Mouse (Mus musculus): ENCODE data around the gene Ms4a10.

Ms4a10 gene

GRCm38 (mm10) chr19:10974238-10974865, at the start of gene Ms4a10:
TSS of gene Ms4a10 (minus strand) at chr19:10974670.
- DNase-seq (ENCODE audit: low read depth, low spot score), result no peak
- H3K36me3 ChIP-seq (ENCODE audit: control insufficient read depth, insufficient read depth, low read length, poor library complexity, severe bottlenecking), result no peaks in the 10 kb centered on the region
- H3K27me3 ChIP-seq (ENCODE audit: control insufficient read depth, insufficient read depth, low read length, poor library complexity, severe bottlenecking), result no peaks in the 10 kb centered on the region

- DNase-seq (ENCODE audit: low read depth, low spot score), result no peak
- Histone ChIP-seq H3K27me3 (ENCODE audit: control insufficient read depth, insufficient read depth, low read length, poor library complexity, severe bottlenecking) (no peaks in the 10 kb centered on the region), H3K36me3 (ENCODE audit: control insufficient read depth, insufficient read depth, low read length, poor library complexity, severe bottlenecking) (no peaks in the 10 kb centered on the region)
These were observed 47.9 kb upstream of the Ms4a10 start for GRCm38 (mm10) chr19:11022382-11022781.

GRCm38 (mm10) chr19:11017891-11018290, 43.4 kb upstream of the Ms4a10 start, which contains the start of gene Ms4a18:
TSS of gene Ms4a18 (minus strand) at chr19:11018031.
- Histone ChIP-seq H3K27me3 (ENCODE audit: control insufficient read depth, insufficient read depth, low read length, poor library complexity, severe bottlenecking) (no peaks in the 10 kb centered on the region), H3K36me3 (ENCODE audit: control insufficient read depth, insufficient read depth, low read length, poor library complexity, severe bottlenecking) (no peaks in the 10 kb centered on the region)
- DNase-seq (ENCODE audit: low read depth, low spot score), result no peak

GRCm38 (mm10) chr19:11017251-11017650, 42.8 kb upstream of the Ms4a10 start:
- no peak for DNase-seq (ENCODE audit: low read depth, low spot score)
- Histone ChIP-seq H3K27me3 (ENCODE audit: control insufficient read depth, insufficient read depth, low read length, poor library complexity, severe bottlenecking) (no peaks in the 10 kb centered on the region), H3K36me3 (ENCODE audit: control insufficient read depth, insufficient read depth, low read length, poor library complexity, severe bottlenecking) (no peaks in the 10 kb centered on the region)

GRCm38 (mm10) chr19:11015998-11016397, 41.5 kb upstream of the Ms4a10 start:
- DNase-seq (ENCODE audit: low read depth, low spot score), result no peak
- Histone ChIP-seq H3K36me3 (ENCODE audit: control insufficient read depth, insufficient read depth, low read length, poor library complexity, severe bottlenecking) (no peaks in the 10 kb centered on the region), H3K27me3 (ENCODE audit: control insufficient read depth, insufficient read depth, low read length, poor library complexity, severe bottlenecking) (no peaks in the 10 kb centered on the region)

GRCm38 (mm10) chr19:11015468-11015867, 41.0 kb upstream of the Ms4a10 start:
- Histone ChIP-seq H3K36me3 (ENCODE audit: control insufficient read depth, insufficient read depth, low read length, poor library complexity, severe bottlenecking) (no peaks in the 10 kb centered on the region), H3K27me3 (ENCODE audit: control insufficient read depth, insufficient read depth, low read length, poor library complexity, severe bottlenecking) (no peaks in the 10 kb centered on the region)
- no peak for DNase-seq (ENCODE audit: low read depth, low spot score)

GRCm38 (mm10) chr19:10993150-10993549, 18.7 kb upstream of the Ms4a10 start, which contains the start of gene Ms4a15:
TSS of gene Ms4a15 (minus strand) at chr19:10993250.
- no peaks in the 10 kb centered on the region; the same call in 1 of the 2 replicates for H3K27me3 ChIP-seq (ENCODE audit: control insufficient read depth, insufficient read depth, low read length, poor library complexity, severe bottlenecking)
- no peak for DNase-seq (ENCODE audit: low read depth, low spot score)
- H3K36me3 ChIP-seq (ENCODE audit: control insufficient read depth, insufficient read depth, low read length, poor library complexity, severe bottlenecking), result no peaks in the 10 kb centered on the region

GRCm38 (mm10) chr19:10991911-10992310, 17.4 kb upstream of the Ms4a10 start:
- Histone ChIP-seq H3K27me3 (ENCODE audit: control insufficient read depth, insufficient read depth, low read length, poor library complexity, severe bottlenecking) (no peaks in the 10 kb centered on the region; the same call in 1 of the 2 replicates), H3K36me3 (ENCODE audit: control insufficient read depth, insufficient read depth, low read length, poor library complexity, severe bottlenecking) (no peaks in the 10 kb centered on the region)
- no peak for DNase-seq (ENCODE audit: low read depth, low spot score)

GRCm38 (mm10) chr19:10990751-10991150, 16.3 kb upstream of the Ms4a10 start:
- Histone ChIP-seq H3K36me3 (ENCODE audit: control insufficient read depth, insufficient read depth, low read length, poor library complexity, severe bottlenecking) (no peaks in the 10 kb centered on the region), H3K27me3 (ENCODE audit: control insufficient read depth, insufficient read depth, low read length, poor library complexity, severe bottlenecking) (no peaks in the 10 kb centered on the region; the same call in 1 of the 2 replicates)
- DNase-seq (ENCODE audit: low read depth, low spot score), result no peak

GRCm38 (mm10) chr19:10988563-10988962, 14.1 kb upstream of the Ms4a10 start:
- Histone ChIP-seq H3K27me3 (ENCODE audit: control insufficient read depth, insufficient read depth, low read length, poor library complexity, severe bottlenecking) (no peaks in the 10 kb centered on the region; the same call in 1 of the 2 replicates), H3K36me3 (ENCODE audit: control insufficient read depth, insufficient read depth, low read length, poor library complexity, severe bottlenecking) (no peaks in the 10 kb centered on the region; the same call in 1 of the 2 replicates)
- DNase-seq (ENCODE audit: low read depth, low spot score), result no peak

- no peak for DNase-seq (ENCODE audit: low read depth, low spot score)
- Histone ChIP-seq H3K36me3 (ENCODE audit: control insufficient read depth, insufficient read depth, low read length, poor library complexity, severe bottlenecking) (no peaks in the 10 kb centered on the region; the same call in 1 of the 2 replicates), H3K27me3 (ENCODE audit: control insufficient read depth, insufficient read depth, low read length, poor library complexity, severe bottlenecking) (no peaks in the 10 kb centered on the region)
These were observed 11.4 kb upstream of the Ms4a10 start for GRCm38 (mm10) chr19:10985889-10986288.

- no peak for DNase-seq (ENCODE audit: low read depth, low spot score)
- no peaks in the 10 kb centered on the region; the same call in 1 of the 2 replicates for H3K36me3 ChIP-seq (ENCODE audit: control insufficient read depth, insufficient read depth, low read length, poor library complexity, severe bottlenecking)
- no peaks in the 10 kb centered on the region for H3K27me3 ChIP-seq (ENCODE audit: control insufficient read depth, insufficient read depth, low read length, poor library complexity, severe bottlenecking)
These were observed 10.1 kb upstream of the Ms4a10 start for GRCm38 (mm10) chr19:10984551-10984950.

- H3K36me3 ChIP-seq (ENCODE audit: control insufficient read depth, insufficient read depth, low read length, poor library complexity, severe bottlenecking), result no peaks in the 10 kb centered on the region; the same call in 1 of the 2 replicates
- DNase-seq (ENCODE audit: low read depth, low spot score), result peak; percentile 49
- no peaks in the 10 kb centered on the region for H3K27me3 ChIP-seq (ENCODE audit: control insufficient read depth, insufficient read depth, low read length, poor library complexity, severe bottlenecking)
These were observed 8.7 kb upstream of the Ms4a10 start for GRCm38 (mm10) chr19:10983146-10983545.

GRCm38 (mm10) chr19:10980210-10980609, 5.7 kb upstream of the Ms4a10 start:
- H3K36me3 ChIP-seq (ENCODE audit: control insufficient read depth, insufficient read depth, low read length, poor library complexity, severe bottlenecking), result no peaks in the 10 kb centered on the region
- no peaks in the 10 kb centered on the region for H3K27me3 ChIP-seq (ENCODE audit: control insufficient read depth, insufficient read depth, low read length, poor library complexity, severe bottlenecking)
- DNase-seq (ENCODE audit: low read depth, low spot score), result no peak

GRCm38 (mm10) chr19:10979184-10980168, 5.0 kb upstream of the Ms4a10 start:
- Histone ChIP-seq H3K27me3 (ENCODE audit: control insufficient read depth, insufficient read depth, low read length, poor library complexity, severe bottlenecking) (no peaks in the 10 kb centered on the region), H3K36me3 (ENCODE audit: control insufficient read depth, insufficient read depth, low read length, poor library complexity, severe bottlenecking) (no peaks in the 10 kb centered on the region)
- peak; percentile 92 for DNase-seq (ENCODE audit: low read depth, low spot score)
